Mouse (Mus musculus) kidney, adult 2 months (tissue): Measurements from ENCODE around the gene Hmces. TPM values are rescaled to one million over a fixed set of nuclear protein-coding genes. Genes with fewer than 3 reads are reported as not detected.
A peak's percentile ranks its signal among the peaks of the same experiment; 100 is the strongest.

Experiments used
- DNase-seq: peaks from one replicate; pipeline ENCODE4 v3.0.0; 2021
- H3K27ac ChIP-seq: fragments of 200-500 bp; 2 replicates; pipeline ENCODE4 v1.5.1; 2012; ENCODE audit warnings: low read depth, low read length, control low read depth, inconsistent platforms; ENCODE audit not compliant: insufficient read depth
- H3K27me3 ChIP-seq: fragments of 200-500 bp; replicated peaks from 2 replicates; pipeline ENCODE4 v1.6.1; 2012; ENCODE audit warnings: mild to moderate bottlenecking, moderate library complexity, low read length, inconsistent platforms; ENCODE audit not compliant: control insufficient read depth, insufficient read depth
- H3K36me3 ChIP-seq: fragments of 200-500 bp; 2 replicates; pipeline ENCODE4 v1.6.1; 2012; ENCODE audit warnings: mild to moderate bottlenecking, moderate library complexity, low read length, inconsistent platforms; ENCODE audit not compliant: control insufficient read depth, insufficient read depth
- H3K4me1 ChIP-seq: fragments of 200-500 bp; 2 replicates; pipeline ENCODE4 v1.6.1; 2011; ENCODE audit warnings: low read length; ENCODE audit not compliant: control insufficient read depth, insufficient read depth
- H3K4me3 ChIP-seq: fragments of 200-500 bp; 2 replicates; pipeline ENCODE4 v1.5.1; 2011; ENCODE audit warnings: mild to moderate bottlenecking, low read depth, low read length, control low read depth; ENCODE audit not compliant: insufficient read depth
- CTCF ChIP-seq: fragments of 200-500 bp; conservative IDR thresholded peaks from 2 replicates; pipeline ENCODE4 v1.5.1; 2011; ENCODE audit warnings: low read depth, mild to moderate bottlenecking, control low read depth, low read length, moderate library complexity, mixed read lengths; ENCODE audit not compliant: insufficient read depth, insufficient read length
- POLR2A ChIP-seq: fragments of 200-500 bp; IDR thresholded peaks from one replicate; pipeline ENCODE4 v1.6.1; 2011; ENCODE audit warnings: low read depth, low read length, control low read depth
- WGBS: fragments of 180-500 bp; shearing (Covaris S2); methylation state at CpG from one replicate; pipeline ENCODE4 v1.1.7; 2018; 5-methylcytosine and 5-hydroxymethylcytosine counted together
- polyA plus RNA-seq: library from polyadenylated mRNA; depleted of rRNA; stranded (reverse); fragments of >200 nt; gene quantifications from 2 replicates; pipeline ENCODE4 v1.2.3, GENCODE M21; 2012; rRNA removed

The Hmces gene
- polyA plus RNA-seq, 1 experiment = 19.8 TPM

- Histone ChIP-seq H3K4me3 (peak within 1 kb of the TSS; percentile 79), H3K4me1 (no peaks in the 10 kb centered on the region), H3K27ac (no peak within 1 kb of the TSS), H3K27me3 (no peaks in the 10 kb centered on the region), H3K36me3 (no peaks in the 10 kb centered on the region)
- 2% methylated on average over 54 of the region's 55 CpGs for WGBS
- TF ChIP-seq POLR2A (no peak), CTCF (no peak)
- DNase-seq = peak; percentile 45
Measured at GRCm38 (mm10) chr6:87981547-87982256, 68.0 kb downstream of the Hmces start, which contains the start of gene H1fx. TSS of gene H1fx (minus strand) at chr6:87981637.

GRCm38 (mm10) chr6:87982506-87982905, 68.8 kb downstream of the Hmces start:
- H3K27me3 ChIP-seq = no peaks in the 10 kb centered on the region
- H3K27ac ChIP-seq = no peak overlapping the region
- no peak overlapping the region for H3K4me3 ChIP-seq
- WGBS = 72% methylated on average over 9 of the region's 9 CpGs
- no peaks in the 10 kb centered on the region for H3K36me3 ChIP-seq
- H3K4me1 ChIP-seq = no peaks in the 10 kb centered on the region
- no peak for TF ChIP-seq CTCF
- no peak for TF ChIP-seq POLR2A
- no peak for DNase-seq

Other genes starting within 250 kb of the Hmces start
- 2.6 TPM in 2 replicates for gene Aplf, start 241.7 kb upstream of the Hmces start, polyA plus RNA-seq
- 2.7 and 3.0 TPM in 2 replicates for gene Efcc1, start 183.1 kb upstream of the Hmces start, polyA plus RNA-seq
- 0.66 and 1.1 TPM in 2 replicates for gene Gp9, start 135.9 kb upstream of the Hmces start, polyA plus RNA-seq
- 49.5 and 52.0 TPM in 2 replicates for gene Rab43, start 101.8 kb upstream of the Hmces start, polyA plus RNA-seq
- 0.53 and 0.77 TPM in 2 replicates for gene Gm45140, start 78.1 kb upstream of the Hmces start, polyA plus RNA-seq
- 14.1 and 18.4 TPM in 2 replicates for gene Isy1, start 75.1 kb upstream of the Hmces start, polyA plus RNA-seq
- 175 and 184 TPM in 2 replicates for gene Cnbp, start 62.8 kb upstream of the Hmces start, polyA plus RNA-seq
- gene Copg1, start 26.1 kb upstream of the Hmces start, polyA plus RNA-seq = 35.5 and 41.4 TPM in 2 replicates
- 2.3 and 3.2 TPM in 2 replicates for gene H1fx, start 67.7 kb downstream of the Hmces start, polyA plus RNA-seq
- 316 and 386 TPM in 2 replicates for gene Rab7, start 131.3 kb downstream of the Hmces start, polyA plus RNA-seq
- gene Rpn1, start 170.5 kb downstream of the Hmces start, polyA plus RNA-seq = 161 and 188 TPM in 2 replicates